Mouse (Mus musculus) hindbrain, embryonic 16.5 days (tissue): ENCODE measurements around the gene Gm28047. TPM values are rescaled to one million over a fixed set of nuclear protein-coding genes. Genes with fewer than 3 reads are reported as not detected.

ENCODE experiments used
- ATAC-seq: fragments of 200-750 bp; cut with Nextera tagmentation; 2 replicates; pipeline ENCODE4 v1.8.0; 2017; ENCODE audit warnings: moderate TSS enrichment, moderate library complexity
- H3K27ac ChIP-seq: fragments of 300-500 bp; sonication (generic); 2 replicates; pipeline ENCODE4 v1.5.1; 2014; ENCODE audit warnings: low read depth, mild to moderate bottlenecking, control low read depth, low read length, moderate library complexity
- H3K27me3 ChIP-seq: fragments of 300-500 bp; sonication (generic); replicated peaks from 2 replicates; pipeline ENCODE4 v1.6.1; 2014; ENCODE audit warnings: low read length; ENCODE audit not compliant: control insufficient read depth, insufficient read depth
- H3K36me3 ChIP-seq: fragments of 300-500 bp; sonication (generic); 2 replicates; pipeline ENCODE4 v1.6.1; 2014; ENCODE audit warnings: mild to moderate bottlenecking, low read length, moderate library complexity, mixed read lengths; ENCODE audit not compliant: control insufficient read depth, insufficient read depth
- H3K4me1 ChIP-seq: fragments of 300-500 bp; sonication (generic); 2 replicates; pipeline ENCODE4 v1.6.1; 2014; ENCODE audit warnings: low read depth, low read length; ENCODE audit not compliant: control insufficient read depth, insufficient read depth
- H3K4me2 ChIP-seq: fragments of 300-500 bp; sonication (generic); 2 replicates; pipeline ENCODE4 v1.6.1; 2014; ENCODE audit warnings: mild to moderate bottlenecking, low read length, control low read depth, moderate library complexity
- H3K4me3 ChIP-seq: fragments of 300-500 bp; sonication (generic); 2 replicates; pipeline ENCODE4 v1.5.1; 2014; ENCODE audit warnings: mild to moderate bottlenecking, low read length, control low read depth, moderate library complexity
- H3K9ac ChIP-seq: fragments of 300-500 bp; sonication (generic); 2 replicates; pipeline ENCODE4 v1.6.1; 2014; ENCODE audit warnings: low read depth, mild to moderate bottlenecking, control low read depth, low read length, moderate library complexity
- H3K9me3 ChIP-seq: fragments of 300-500 bp; sonication (generic); 2 replicates; pipeline ENCODE4 v1.6.1; 2014; ENCODE audit warnings: mild to moderate bottlenecking, low read length, moderate library complexity; ENCODE audit not compliant: control insufficient read depth
- WGBS: fragments of 180-500 bp; shearing (Covaris S2); extraction: QIAGEN DNeasy Blood & Tissue Kit; methylation state at CpG from one replicate; pipeline ENCODE4 v1.1.7; 2014; 5-methylcytosine and 5-hydroxymethylcytosine counted together
- polyA plus RNA-seq: library from polyadenylated mRNA; unstranded; fragments of >200 nt; fragmentation: Nextera tagmentation; extraction: Ambion mirVana; gene quantifications from 2 replicates; pipeline ENCODE4 v1.2.1, GENCODE M21; 2015

The Gm28047 gene
- polyA plus RNA-seq, 1 experiment from 2014 or later, result not detected

DNA sequence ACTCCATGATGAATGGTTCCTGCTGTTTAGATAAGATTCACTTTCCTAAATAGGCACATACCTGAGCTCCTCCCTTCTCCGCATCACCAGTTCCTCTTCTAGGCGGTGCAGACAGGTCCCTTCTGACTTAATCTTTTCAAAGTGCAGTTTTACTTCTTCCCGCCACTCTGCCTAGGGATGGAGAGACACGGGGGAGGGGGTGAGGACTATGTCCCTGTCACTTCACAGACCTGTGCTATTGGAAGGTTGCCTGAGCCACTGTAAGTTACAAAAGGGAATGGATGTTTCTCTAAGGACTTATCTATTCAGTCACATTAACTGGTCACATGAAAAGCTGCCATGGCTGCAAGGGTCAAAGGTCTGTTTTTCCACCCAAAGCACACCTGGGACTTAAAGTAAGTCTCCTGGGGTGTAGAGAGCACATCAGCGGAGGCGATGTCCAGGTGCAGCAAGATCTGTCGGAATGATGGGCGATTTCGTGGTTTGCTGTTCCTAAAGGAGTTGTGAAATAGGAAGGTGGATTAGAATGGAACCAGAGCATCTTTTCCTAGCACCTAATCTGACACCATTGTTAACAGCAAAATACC is 122.5 kb downstream of the Gm28047 start:
- peaks cover 57% of the 10 kb centered on the region for H3K36me3 ChIP-seq
- no peak overlapping the region for H3K4me3 ChIP-seq
- WGBS, result 80% methylated on average over 9 of the region's 9 CpGs
- H3K4me1 ChIP-seq, result no peaks in the 10 kb centered on the region
- no peak overlapping the region for H3K4me2 ChIP-seq
- H3K9me3 ChIP-seq, result no peaks in the 10 kb centered on the region
- H3K27ac ChIP-seq, result no peak overlapping the region
- H3K27me3 ChIP-seq, result no peaks in the 10 kb centered on the region
- H3K9ac ChIP-seq, result no peak overlapping the region
- ATAC-seq, result no peak

DNA sequence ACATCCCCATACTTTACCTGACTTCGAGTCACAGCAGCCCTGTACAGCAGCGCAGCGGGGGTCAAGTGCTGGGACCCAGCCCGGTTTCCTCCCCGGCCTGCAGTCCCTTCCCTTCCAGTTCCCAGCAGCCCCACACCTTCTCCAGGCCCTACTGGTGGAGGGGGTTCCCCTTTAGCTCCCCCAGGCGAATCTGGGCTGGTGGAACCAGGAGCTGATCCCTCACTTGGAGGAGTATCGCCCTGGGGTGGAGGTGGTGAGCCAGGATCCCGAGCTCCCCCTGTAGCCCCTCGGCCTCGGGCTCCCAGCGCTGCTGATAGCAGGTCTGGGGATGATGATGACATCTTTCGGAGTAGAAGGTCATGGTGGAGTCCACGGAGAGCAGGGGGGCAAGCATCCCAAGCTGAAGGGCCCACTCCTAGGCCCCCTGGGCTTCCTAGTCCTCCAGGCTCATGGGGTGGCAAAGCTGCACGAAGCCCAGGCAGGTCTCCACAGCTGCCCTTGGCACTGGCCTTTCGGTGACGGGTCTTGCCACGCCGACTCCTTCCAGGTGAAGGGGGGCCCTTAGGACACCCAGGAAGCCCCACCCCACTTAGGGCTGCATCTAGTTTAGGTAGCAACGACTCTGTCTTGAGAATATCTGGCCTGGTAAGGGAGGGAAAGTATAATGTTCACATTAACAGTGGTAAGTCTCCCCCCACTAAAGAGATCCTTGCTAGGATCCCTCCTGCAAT is 123.6 kb downstream of the Gm28047 start:
- no peaks in the 10 kb centered on the region for H3K9me3 ChIP-seq
- no peak overlapping the region for H3K9ac ChIP-seq
- no peaks in the 10 kb centered on the region for H3K4me1 ChIP-seq
- no peak overlapping the region for H3K27ac ChIP-seq
- peak; percentile 32 for ATAC-seq
- no peak overlapping the region for H3K4me3 ChIP-seq
- H3K4me2 ChIP-seq, result no peak overlapping the region
- 88% methylated on average over 19 of the region's 19 CpGs for WGBS
- peaks cover 57% of the 10 kb centered on the region for H3K36me3 ChIP-seq
- no peaks in the 10 kb centered on the region for H3K27me3 ChIP-seq

DNA sequence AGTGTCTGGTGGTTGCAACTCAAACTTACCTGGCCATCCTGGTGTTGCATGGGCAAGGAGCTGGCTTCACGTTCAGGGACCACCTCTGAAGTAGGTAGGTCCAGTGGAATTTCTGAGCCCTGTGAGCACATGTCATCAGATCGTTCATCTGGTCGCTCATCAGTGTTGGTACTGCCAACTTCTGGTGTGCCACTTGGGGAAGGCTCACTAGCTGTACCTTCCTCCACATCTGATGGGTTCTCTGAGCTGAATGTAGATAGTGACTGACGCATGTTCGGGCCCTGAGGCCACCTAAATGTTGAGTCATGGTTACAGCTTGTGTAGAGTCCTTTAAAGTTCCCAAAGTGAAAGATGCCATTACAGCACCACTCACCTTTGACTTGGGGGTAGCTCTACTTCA is 124.4 kb downstream of the Gm28047 start:
- Histone ChIP-seq H3K36me3 (peaks cover 60% of the 10 kb centered on the region), H3K4me2 (no peak overlapping the region), H3K4me1 (no peaks in the 10 kb centered on the region), H3K9ac (no peak overlapping the region), H3K27ac (no peak overlapping the region), H3K9me3 (no peaks in the 10 kb centered on the region), H3K27me3 (no peaks in the 10 kb centered on the region), H3K4me3 (no peak overlapping the region)
- WGBS, result 86% methylated on average over 5 of the region's 5 CpGs
- no peak for ATAC-seq

GRCm38 (mm10) chr15:102499851-102500250 is 125.0 kb downstream of the Gm28047 start:
- H3K9me3 ChIP-seq, result no peaks in the 10 kb centered on the region
- WGBS, result 88% methylated on average over 6 of the region's 6 CpGs
- no peak overlapping the region for H3K9ac ChIP-seq
- H3K4me3 ChIP-seq, result no peak overlapping the region
- H3K27ac ChIP-seq, result no peak overlapping the region
- H3K4me1 ChIP-seq, result no peaks in the 10 kb centered on the region
- no peak for ATAC-seq
- no peaks in the 10 kb centered on the region for H3K27me3 ChIP-seq
- H3K4me2 ChIP-seq, result no peak overlapping the region
- peaks cover 60% of the 10 kb centered on the region for H3K36me3 ChIP-seq

DNA sequence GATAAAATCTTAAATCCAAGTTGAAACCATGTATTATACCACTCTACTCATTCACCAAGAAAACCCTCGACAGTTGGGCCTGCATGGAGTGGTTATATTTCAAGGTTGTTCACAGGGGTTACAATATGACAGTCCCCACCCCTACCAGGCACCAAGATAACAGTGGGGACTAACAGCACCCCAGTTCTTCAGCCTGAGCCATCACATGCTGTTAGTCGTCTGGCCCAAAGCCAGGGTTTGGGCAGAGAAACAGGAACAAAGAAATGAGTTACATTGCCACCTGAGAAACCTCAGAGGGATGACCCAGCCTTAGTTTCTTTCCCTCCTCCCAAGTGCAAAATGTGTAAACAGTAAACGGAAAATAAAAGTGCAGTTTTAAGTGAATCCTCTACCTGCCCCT is 125.5 kb downstream of the Gm28047 start:
- Histone ChIP-seq H3K9me3 (no peaks in the 10 kb centered on the region), H3K27me3 (no peaks in the 10 kb centered on the region), H3K4me1 (no peaks in the 10 kb centered on the region), H3K9ac (no peak overlapping the region), H3K4me3 (no peak overlapping the region), H3K36me3 (peaks cover 57% of the 10 kb centered on the region), H3K27ac (no peak overlapping the region), H3K4me2 (no peak overlapping the region)
- no peak for ATAC-seq
- 77% methylated on average over 3 of the region's 3 CpGs for WGBS

- ATAC-seq, result no peak
Observed at GRCm38 (mm10) chr15:102498322-102498721, 126.5 kb downstream of the Gm28047 start.

GRCm38 (mm10) chr15:102487664-102488063 is 137.2 kb downstream of the Gm28047 start:
- WGBS, result 64% methylated on average over 1 of the region's 1 CpGs
- Histone ChIP-seq H3K27ac (no peak overlapping the region), H3K4me3 (no peak overlapping the region), H3K27me3 (no peaks in the 10 kb centered on the region), H3K36me3 (peaks cover 59% of the 10 kb centered on the region), H3K4me2 (no peak overlapping the region), H3K4me1 (no peaks in the 10 kb centered on the region), H3K9me3 (no peaks in the 10 kb centered on the region), H3K9ac (no peak overlapping the region)
- no peak for ATAC-seq

More at GRCm38 (mm10) chr15:102498322-102498721, 126.5 kb downstream of the Gm28047 start:
- H3K36me3 ChIP-seq, result peaks cover 47% of the 10 kb centered on the region
- H3K27me3 ChIP-seq, result no peaks in the 10 kb centered on the region
- H3K9ac ChIP-seq, result no peak overlapping the region
- no peaks in the 10 kb centered on the region for H3K4me1 ChIP-seq
- H3K27ac ChIP-seq, result no peak overlapping the region
- H3K9me3 ChIP-seq, result no peaks in the 10 kb centered on the region
- no peak overlapping the region for H3K4me3 ChIP-seq
- H3K4me2 ChIP-seq, result no peak overlapping the region
- WGBS, result 90% methylated on average over 3 of the region's 3 CpGs

DNA sequence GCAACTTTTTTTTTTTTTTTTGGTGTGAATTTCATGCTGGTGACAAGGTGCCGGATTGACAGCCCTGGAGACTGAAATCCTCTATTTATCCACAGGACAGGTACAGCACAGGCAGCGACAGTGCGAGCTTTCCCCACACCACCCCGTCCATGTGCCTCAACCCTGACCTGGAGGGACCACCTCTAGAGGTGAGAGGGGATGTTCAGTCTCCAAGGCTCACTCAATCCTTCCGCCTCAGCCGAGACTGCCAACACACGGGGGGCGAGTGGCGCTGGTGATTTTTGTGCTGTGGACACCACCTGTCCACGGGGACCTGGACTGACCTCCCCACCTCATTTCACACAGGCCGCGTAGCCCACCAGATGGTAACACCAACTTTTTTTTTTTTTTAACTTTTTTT is 139.0 kb downstream of the Gm28047 start:
- Histone ChIP-seq H3K27me3 (no peaks in the 10 kb centered on the region), H3K9me3 (no peaks in the 10 kb centered on the region), H3K4me1 (no peaks in the 10 kb centered on the region), H3K4me2 (no peak overlapping the region), H3K36me3 (peaks cover 57% of the 10 kb centered on the region), H3K4me3 (no peak overlapping the region), H3K27ac (no peak overlapping the region), H3K9ac (no peak overlapping the region)
- 90% methylated on average over 12 of the region's 12 CpGs for WGBS
- ATAC-seq, result no peak

- H3K27me3 ChIP-seq, result no peaks in the 10 kb centered on the region
- no peak for ATAC-seq
- H3K9me3 ChIP-seq, result no peaks in the 10 kb centered on the region
- WGBS, result 92% methylated on average over 3 of the region's 3 CpGs
- H3K4me3 ChIP-seq, result no peak overlapping the region
- peaks cover 43% of the 10 kb centered on the region for H3K36me3 ChIP-seq
- H3K27ac ChIP-seq, result no peak overlapping the region
- H3K4me2 ChIP-seq, result no peak overlapping the region
- H3K9ac ChIP-seq, result no peak overlapping the region
- no peaks in the 10 kb centered on the region for H3K4me1 ChIP-seq
Observed at GRCm38 (mm10) chr15:102483136-102483535, 141.7 kb downstream of the Gm28047 start.
